Mouse (Mus musculus) liver, postnatal 0 days (tissue): ENCODE measurements around the gene Sumo1.

Source experiments
- CTCF ChIP-seq: sonication (generic); IDR thresholded peaks from 2 replicates; pipeline ENCODE4 v1.5.1; 2016; ENCODE audit warnings: antibody characterized with exemption, low read depth
- EP300 ChIP-seq: IDR thresholded peaks from 2 replicates; pipeline ENCODE4 v1.6.1; 2016; ENCODE audit warnings: antibody characterized with exemption, low read depth, mild to moderate bottlenecking

DNA sequence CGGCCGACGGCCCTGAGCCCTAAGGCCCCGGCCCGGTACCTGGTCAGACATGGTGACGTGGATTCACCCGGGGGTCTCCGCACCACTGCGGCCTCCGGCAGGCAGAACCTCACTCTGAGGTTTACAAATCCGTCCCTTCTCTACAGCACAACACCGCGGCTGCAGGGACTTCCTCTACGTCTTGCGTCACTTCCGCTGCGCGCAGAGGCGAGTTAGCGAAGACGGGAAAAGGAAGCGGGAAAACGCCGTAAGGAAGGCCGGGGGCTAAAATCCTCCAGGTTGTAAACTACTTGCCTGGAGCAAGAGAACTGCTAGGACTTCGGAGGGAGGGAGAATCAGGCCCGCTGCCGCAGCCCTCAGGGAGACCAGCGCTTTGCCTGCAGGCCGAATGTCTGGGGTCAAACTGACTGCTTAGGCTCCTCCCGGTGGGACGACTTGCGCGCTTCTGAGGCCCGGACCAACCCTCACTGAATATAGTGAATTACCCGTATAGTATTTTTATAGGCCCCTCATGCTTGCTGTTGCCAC, at the start of gene Sumo1:
- TF ChIP-seq CTCF, result no peak
- TF ChIP-seq EP300, result no peak
